ENCODE assay signal across 7 mouse cellular contexts in genomic region chr14:46831295-46831694, GRCm38 (mm10). TPM values are rescaled to one million over a fixed set of nuclear protein-coding genes. Genes with fewer than 3 reads are reported as not detected.
DNase-seq lines count a peak whose midpoint lies in the region; ATAC-seq and TF ChIP-seq lines count a peak whose summit lies in the region.

No protein-coding gene starts in this region.

- peak overlapping the region; percentile 89 for H3K4me3 ChIP-seq in G1E (ENCODE audit: low read depth, low read length)
- H3K4me3 ChIP-seq in limb, embryonic 15.5 days = peak overlapping the region; percentile 75
- peak overlapping the region; percentile 85 for H3K4me3 ChIP-seq in stomach, embryonic 16.5 days (replicated peaks; ENCODE audit: low read length)

- H3K27ac ChIP-seq in limb, embryonic 15.5 days = no peak overlapping the region
- H3K27ac ChIP-seq in stomach, embryonic 16.5 days (ENCODE audit: low read length) = peak overlapping the region; percentile 71

- peaks cover 18% of the 10 kb centered on the region for H3K36me3 ChIP-seq in G1E (replicated peaks)
- H3K36me3 ChIP-seq in limb, embryonic 15.5 days = no peaks in the 10 kb centered on the region
- no peaks in the 10 kb centered on the region for H3K36me3 ChIP-seq in stomach, embryonic 16.5 days (ENCODE audit: control insufficient read depth, insufficient read depth, low read length)

- H3K9ac ChIP-seq in limb, embryonic 15.5 days = peak overlapping the region; percentile 71
- peak overlapping the region; percentile 88 for H3K9ac ChIP-seq in stomach, embryonic 16.5 days (ENCODE audit: low read length)

- H3K4me2 ChIP-seq in limb, embryonic 15.5 days = peak overlapping the region; percentile 86
- H3K4me2 ChIP-seq in stomach, embryonic 16.5 days (ENCODE audit: low read depth, low read length) = peak overlapping the region; percentile 82

- 3% methylated on average over 4 of the region's 4 CpGs for WGBS in limb, embryonic 15.5 days
- WGBS in stomach, embryonic 16.5 days = 3% methylated on average over 4 of the region's 4 CpGs

- peaks cover 28% of the 10 kb centered on the region for H3K4me1 ChIP-seq in G1E (ENCODE audit: insufficient read depth, low read depth, low read length)
- H3K4me1 ChIP-seq in limb, embryonic 15.5 days = peaks cover 9% of the 10 kb centered on the region
- H3K4me1 ChIP-seq in stomach, embryonic 16.5 days (ENCODE audit: control insufficient read depth, insufficient read depth, low read length) = peaks cover 6% of the 10 kb centered on the region

- TF ChIP-seq CTCF in G1E (IDR thresholded peaks at IDR 0.05; ENCODE audit: low read depth, low read length) = no peak

- H3K27me3 ChIP-seq in G1E (ENCODE audit: insufficient read depth, low read length) = no peaks in the 10 kb centered on the region
- no peaks in the 10 kb centered on the region for H3K27me3 ChIP-seq in limb, embryonic 15.5 days
- no peaks in the 10 kb centered on the region for H3K27me3 ChIP-seq in stomach, embryonic 16.5 days (ENCODE audit: control insufficient read depth, insufficient read depth, low read length)

- H3K9me3 ChIP-seq in G1E (replicated peaks) = no peaks in the 10 kb centered on the region
- H3K9me3 ChIP-seq in limb, embryonic 15.5 days = no peaks in the 10 kb centered on the region
- H3K9me3 ChIP-seq in stomach, embryonic 16.5 days (replicated peaks; ENCODE audit: control insufficient read depth, low read length) = no peaks in the 10 kb centered on the region

- DNase-seq in CD4-positive, CD25-positive, alpha-beta regulatory T cell, adult 2 months (ENCODE audit: low read depth, low spot score) = peak; percentile 39
- DNase-seq in G1E (ENCODE audit: low spot score) = no peak
- no peak for DNase-seq in right cerebral cortex, postnatal 4 days
- no peak for DNase-seq in right cerebral cortex, adult 2 months (ENCODE audit: low spot score in 2 of 2)

- ATAC-seq in G1E (ENCODE audit: extremely low read depth, insufficient number of reproducible peaks, low FRiP score, poor library complexity, severe bottlenecking) = no peak
- peak; percentile 14; the same call in 1 of the 2 replicates for ATAC-seq in granulocyte monocyte progenitor cell, adult 5-6 weeks (replicated peaks; ENCODE audit: poor library complexity, severe bottlenecking)
- no peak for ATAC-seq in limb, embryonic 15.5 days (ENCODE audit: insufficient number of reproducible peaks, low FRiP score, low TSS enrichment, low read depth)
- no peak for ATAC-seq in stomach, embryonic 16.5 days (ENCODE audit: insufficient read depth, low FRiP score)

RNA-seq across cellular contexts. Expression of gene Cgrrf1, which starts 0.6 kb away (rescaled TPM):
- total RNA-seq in G1E (2014; fragmentation: Nextera tagmentation) = 30.0 and 30.8 TPM in 2 replicates
- total RNA-seq in G1E (2017) = 36.0 and 46.4 TPM in 2 replicates
- 9.0 and 10.9 TPM in 2 replicates for polyA plus RNA-seq in G1E (2012)
- total RNA-seq in granulocyte monocyte progenitor cell, adult 5-6 weeks (2014; fragmentation: Nextera tagmentation) = 21.5 and 28.4 TPM in 2 replicates
- total RNA-seq in granulocyte monocyte progenitor cell, adult 5-6 weeks (2017) = 21.2 and 22.3 TPM in 2 replicates
- 21.0 and 22.7 TPM in 2 replicates for polyA plus RNA-seq in limb, embryonic 15.5 days (2015; fragmentation: Nextera tagmentation; extraction: Ambion mirVana)
- polyA plus RNA-seq in stomach, embryonic 16.5 days (2015; fragmentation: Nextera tagmentation; extraction: Ambion mirVana) = 22.8 and 25.0 TPM in 2 replicates

RNA-seq across cellular contexts. Expression of gene Gmfb, which starts 9.3 kb away (rescaled TPM):
- total RNA-seq in G1E (2014; fragmentation: Nextera tagmentation) = 130 and 131 TPM in 2 replicates
- 212 and 243 TPM in 2 replicates for total RNA-seq in G1E (2017)
- 3.0 and 5.2 TPM in 2 replicates for polyA plus RNA-seq in G1E (2012)
- total RNA-seq in granulocyte monocyte progenitor cell, adult 5-6 weeks (2014; fragmentation: Nextera tagmentation) = 56.9 and 63.9 TPM in 2 replicates
- total RNA-seq in granulocyte monocyte progenitor cell, adult 5-6 weeks (2017) = 77.5 and 113 TPM in 2 replicates
- 69.3 and 72.5 TPM in 2 replicates for polyA plus RNA-seq in limb, embryonic 15.5 days (2015; fragmentation: Nextera tagmentation; extraction: Ambion mirVana)
- polyA plus RNA-seq in stomach, embryonic 16.5 days (2015; fragmentation: Nextera tagmentation; extraction: Ambion mirVana) = 51.7 and 54.8 TPM in 2 replicates

RNA-seq across cellular contexts. Expression of gene Cnih1, which starts 43.1 kb away (rescaled TPM):
- total RNA-seq in G1E (2014; fragmentation: Nextera tagmentation) (51.9 and 61.7 TPM in 2 replicates), G1E (2017) (55.0 and 62.0 TPM in 2 replicates)
- polyA plus RNA-seq in G1E (2012) = 177 and 216 TPM in 2 replicates
- 109 and 141 TPM in 2 replicates for total RNA-seq in granulocyte monocyte progenitor cell, adult 5-6 weeks (2014; fragmentation: Nextera tagmentation)
- 69.1 and 74.7 TPM in 2 replicates for total RNA-seq in granulocyte monocyte progenitor cell, adult 5-6 weeks (2017)
- 190 and 195 TPM in 2 replicates for polyA plus RNA-seq in limb, embryonic 15.5 days (2015; fragmentation: Nextera tagmentation; extraction: Ambion mirVana)
- 176 and 182 TPM in 2 replicates for polyA plus RNA-seq in stomach, embryonic 16.5 days (2015; fragmentation: Nextera tagmentation; extraction: Ambion mirVana)

RNA-seq across cellular contexts. Expression of gene Samd4, which starts 51.4 kb away (rescaled TPM):
- total RNA-seq in G1E (2014; fragmentation: Nextera tagmentation) (not detected in 2 replicates), G1E (2017) (under 0.01 and 0.22 TPM in 2 replicates)
- not detected in 2 replicates for polyA plus RNA-seq in G1E (2012)
- total RNA-seq in granulocyte monocyte progenitor cell, adult 5-6 weeks (2014; fragmentation: Nextera tagmentation) = not detected in 2 replicates
- not detected in 2 replicates for total RNA-seq in granulocyte monocyte progenitor cell, adult 5-6 weeks (2017)
- polyA plus RNA-seq in limb, embryonic 15.5 days (2015; fragmentation: Nextera tagmentation; extraction: Ambion mirVana) = 15.4 and 16.2 TPM in 2 replicates
- polyA plus RNA-seq in stomach, embryonic 16.5 days (2015; fragmentation: Nextera tagmentation; extraction: Ambion mirVana) = 6.7 and 7.0 TPM in 2 replicates
